Mouse (Mus musculus) G1E-ER4 (cell line): ENCODE measurements at regions not wholly inside any gene's neighbourhood (a gene's known extent, or its start where the extent isn't known, plus 50 kb on each side); places are given as distances from the start of the nearest gene placed in this dataset.

Experiments used
- GATA1 ChIP-seq: IDR thresholded peaks from one replicate; pipeline ENCODE4 v1.8.0; 2012; ENCODE audit warnings: low read length, inconsistent platforms

GRCm38 (mm10) chr15:61553081-61553680, 630.4 kb upstream of the A1bg start:
- TF ChIP-seq GATA1: no peak

GRCm38 (mm10) chr15:61551206-61551605, 628.4 kb upstream of the A1bg start:
- no peak for TF ChIP-seq GATA1

GRCm38 (mm10) chr15:61548400-61548799, 625.6 kb upstream of the A1bg start:
- TF ChIP-seq GATA1: no peak

GRCm38 (mm10) chr15:61546608-61547007, 623.8 kb upstream of the A1bg start:
- no peak for TF ChIP-seq GATA1

- no peak for TF ChIP-seq GATA1
Measured at GRCm38 (mm10) chr15:61544074-61544473, 621.3 kb upstream of the A1bg start.

- TF ChIP-seq GATA1: no peak
Measured at GRCm38 (mm10) chr15:61541643-61542042, 618.8 kb upstream of the A1bg start.

- no peak for TF ChIP-seq GATA1
Measured at GRCm38 (mm10) chr15:61540753-61541421, 618.1 kb upstream of the A1bg start.

- no peak for TF ChIP-seq GATA1
Measured at GRCm38 (mm10) chr15:61538930-61539329, 616.1 kb upstream of the A1bg start.

- no peak for TF ChIP-seq GATA1
Measured at GRCm38 (mm10) chr15:61538169-61538755, 615.5 kb upstream of the A1bg start.

- TF ChIP-seq GATA1: no peak
Measured at GRCm38 (mm10) chr15:61536332-61536716, 613.5 kb upstream of the A1bg start.

GRCm38 (mm10) chr15:61535644-61536331, 613.0 kb upstream of the A1bg start:
- TF ChIP-seq GATA1: no peak

GRCm38 (mm10) chr15:61535180-61535579, 612.4 kb upstream of the A1bg start:
- TF ChIP-seq GATA1: no peak

GRCm38 (mm10) chr15:61532808-61533207, 610.0 kb upstream of the A1bg start:
- no peak for TF ChIP-seq GATA1

GRCm38 (mm10) chr15:61532040-61532439, 609.2 kb upstream of the A1bg start:
- no peak for TF ChIP-seq GATA1

GRCm38 (mm10) chr15:61523036-61523435, 600.2 kb upstream of the A1bg start:
- TF ChIP-seq GATA1: no peak

GRCm38 (mm10) chr15:61517265-61517664, 594.5 kb upstream of the A1bg start:
- TF ChIP-seq GATA1: no peak
